Mouse (Mus musculus): ENCODE measurements around the gene Adprhl1. TPM values are rescaled to one million over a fixed set of nuclear protein-coding genes. Genes with fewer than 3 reads are reported as not detected.

Gene Adprhl1
- polyA plus RNA-seq, 1 experiment: not detected

- Histone ChIP-seq H3K27me3 (ENCODE audit: control insufficient read depth, insufficient read depth, low read length) (no peaks in the 10 kb centered on the region), H3K4me3 (ENCODE audit: control insufficient read depth, low read depth, low read length) (no peak overlapping the region), H3K27ac (ENCODE audit: control insufficient read depth, insufficient read depth, low read depth, low read length) (peak overlapping the region; percentile 18; the same call in 1 of the 2 replicates), H3K36me3 (ENCODE audit: control insufficient read depth, insufficient read depth, low read length) (no peaks in the 10 kb centered on the region), H3K4me1 (ENCODE audit: control insufficient read depth, insufficient read depth, low read length) (peaks cover 15% of the 10 kb centered on the region)
- no peak for TF ChIP-seq CTCF (IDR thresholded peaks at IDR 0.05; ENCODE audit: control insufficient read depth, insufficient read depth, insufficient replicate concordance, low read depth, low read length)
- TF ChIP-seq POLR2A (IDR thresholded peaks at IDR 0.05; ENCODE audit: control insufficient read depth, low read depth, low read length): no peak
Observed at GRCm38 (mm10) chr8:13204371-13205140, 49.4 kb downstream of the Adprhl1 start.

GRCm38 (mm10) chr8:13203472-13203871 lies 50.5 kb downstream of the Adprhl1 start:
- no peak for TF ChIP-seq CTCF (IDR thresholded peaks at IDR 0.05; ENCODE audit: control insufficient read depth, insufficient read depth, insufficient replicate concordance, low read depth, low read length)
- no peak for TF ChIP-seq POLR2A (IDR thresholded peaks at IDR 0.05; ENCODE audit: control insufficient read depth, low read depth, low read length)
- no peak overlapping the region for H3K4me3 ChIP-seq (ENCODE audit: control insufficient read depth, low read depth, low read length)
- H3K36me3 ChIP-seq (ENCODE audit: control insufficient read depth, insufficient read depth, low read length): no peaks in the 10 kb centered on the region
- no peaks in the 10 kb centered on the region for H3K27me3 ChIP-seq (ENCODE audit: control insufficient read depth, insufficient read depth, low read length)
- H3K27ac ChIP-seq (ENCODE audit: control insufficient read depth, insufficient read depth, low read depth, low read length): no peak overlapping the region
- H3K4me1 ChIP-seq (ENCODE audit: control insufficient read depth, insufficient read depth, low read length): peaks cover 17% of the 10 kb centered on the region

DNA sequence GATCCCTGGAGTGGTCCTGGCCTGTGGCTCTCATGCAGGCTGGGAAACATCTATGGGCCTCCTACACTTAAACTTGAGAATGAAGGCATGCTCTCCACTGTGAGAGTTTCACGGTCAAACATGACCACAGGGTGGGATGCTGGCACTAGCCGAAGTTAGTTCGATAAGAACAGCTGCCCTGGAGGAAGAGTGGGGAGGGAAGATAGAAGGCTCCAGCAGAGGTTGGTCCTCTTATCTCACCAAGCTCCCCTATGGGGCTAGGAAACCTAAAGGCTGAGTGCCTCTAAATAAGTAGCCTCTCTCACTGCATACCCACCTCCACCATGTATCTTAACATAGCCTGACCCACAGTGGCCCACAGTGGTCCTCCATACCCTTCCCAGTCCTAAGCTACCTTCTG lies 51.2 kb downstream of the Adprhl1 start:
- H3K4me1 ChIP-seq (ENCODE audit: control insufficient read depth, insufficient read depth, low read length): peaks cover 17% of the 10 kb centered on the region
- TF ChIP-seq POLR2A (IDR thresholded peaks at IDR 0.05; ENCODE audit: control insufficient read depth, low read depth, low read length) (no peak), CTCF (IDR thresholded peaks at IDR 0.05; ENCODE audit: control insufficient read depth, insufficient read depth, insufficient replicate concordance, low read depth, low read length) (no peak)
- no peak overlapping the region for H3K27ac ChIP-seq (ENCODE audit: control insufficient read depth, insufficient read depth, low read depth, low read length)
- no peaks in the 10 kb centered on the region for H3K27me3 ChIP-seq (ENCODE audit: control insufficient read depth, insufficient read depth, low read length)
- H3K36me3 ChIP-seq (ENCODE audit: control insufficient read depth, insufficient read depth, low read length): no peaks in the 10 kb centered on the region
- no peak overlapping the region for H3K4me3 ChIP-seq (ENCODE audit: control insufficient read depth, low read depth, low read length)

DNA sequence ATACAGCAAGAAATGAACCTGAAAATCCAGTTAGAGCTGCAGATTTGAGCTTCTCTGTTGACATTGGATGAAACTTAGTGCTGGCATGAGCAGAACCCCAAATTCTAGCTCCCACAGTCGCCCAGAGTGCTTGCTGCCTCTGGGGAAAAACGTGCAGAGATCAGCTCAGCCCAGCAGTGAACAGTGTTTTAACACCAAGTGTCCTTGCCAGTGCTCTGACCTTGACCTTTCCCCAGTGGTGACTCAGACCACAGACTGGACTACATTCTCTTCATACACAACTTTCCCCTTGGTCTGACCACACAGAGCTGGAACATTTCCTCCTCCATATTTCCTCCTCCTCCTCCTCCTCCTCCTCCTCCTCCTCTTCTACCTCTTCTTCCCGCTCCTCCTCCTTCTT lies 51.9 kb downstream of the Adprhl1 start:
- TF ChIP-seq POLR2A (IDR thresholded peaks at IDR 0.05; ENCODE audit: control insufficient read depth, low read depth, low read length) (no peak), CTCF (IDR thresholded peaks at IDR 0.05; ENCODE audit: control insufficient read depth, insufficient read depth, insufficient replicate concordance, low read depth, low read length) (no peak)
- Histone ChIP-seq H3K36me3 (ENCODE audit: control insufficient read depth, insufficient read depth, low read length) (no peaks in the 10 kb centered on the region), H3K4me1 (ENCODE audit: control insufficient read depth, insufficient read depth, low read length) (peaks cover 17% of the 10 kb centered on the region), H3K4me3 (ENCODE audit: control insufficient read depth, low read depth, low read length) (no peak overlapping the region), H3K27ac (ENCODE audit: control insufficient read depth, insufficient read depth, low read depth, low read length) (no peak overlapping the region), H3K27me3 (ENCODE audit: control insufficient read depth, insufficient read depth, low read length) (no peaks in the 10 kb centered on the region)

DNA sequence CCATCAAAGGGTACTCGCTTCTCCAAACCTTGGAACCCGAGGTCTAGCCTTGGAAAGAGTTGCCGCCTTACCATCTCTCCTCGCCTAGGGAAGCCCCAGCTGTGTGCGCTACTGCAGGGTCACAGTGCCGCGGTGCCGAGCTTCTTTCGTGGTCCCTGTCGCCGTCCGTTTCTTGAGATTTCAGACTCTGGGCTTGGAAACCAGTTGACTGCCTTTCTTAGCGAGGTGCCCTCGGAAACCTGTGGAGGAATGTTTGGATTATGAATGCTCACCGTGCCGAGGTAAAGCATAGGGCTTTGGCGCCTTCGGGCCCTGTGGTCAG lies 53.0 kb downstream of the Adprhl1 start:
- Histone ChIP-seq H3K27me3 (ENCODE audit: control insufficient read depth, insufficient read depth, low read length) (no peaks in the 10 kb centered on the region), H3K27ac (ENCODE audit: control insufficient read depth, insufficient read depth, low read depth, low read length) (no peak overlapping the region), H3K36me3 (ENCODE audit: control insufficient read depth, insufficient read depth, low read length) (no peaks in the 10 kb centered on the region), H3K4me1 (ENCODE audit: control insufficient read depth, insufficient read depth, low read length) (peaks cover 17% of the 10 kb centered on the region), H3K4me3 (ENCODE audit: control insufficient read depth, low read depth, low read length) (peak overlapping the region; percentile 65)
- TF ChIP-seq CTCF (IDR thresholded peaks at IDR 0.05; ENCODE audit: control insufficient read depth, insufficient read depth, insufficient replicate concordance, low read depth, low read length): no peak
- TF ChIP-seq POLR2A (IDR thresholded peaks at IDR 0.05; ENCODE audit: control insufficient read depth, low read depth, low read length): no peak

- TF ChIP-seq CTCF (IDR thresholded peaks at IDR 0.05; ENCODE audit: control insufficient read depth, insufficient read depth, insufficient replicate concordance, low read depth, low read length) (no peak), POLR2A (IDR thresholded peaks at IDR 0.05; ENCODE audit: control insufficient read depth, low read depth, low read length) (no peak)
- Histone ChIP-seq H3K4me3 (ENCODE audit: control insufficient read depth, low read depth, low read length) (peak within 1 kb of the TSS; percentile 87), H3K27me3 (ENCODE audit: control insufficient read depth, insufficient read depth, low read length) (no peaks in the 10 kb centered on the region), H3K27ac (ENCODE audit: control insufficient read depth, insufficient read depth, low read depth, low read length) (no peak within 1 kb of the TSS), H3K36me3 (ENCODE audit: control insufficient read depth, insufficient read depth, low read length) (no peaks in the 10 kb centered on the region), H3K4me1 (ENCODE audit: control insufficient read depth, insufficient read depth, low read length) (peaks cover 17% of the 10 kb centered on the region)
Observed at GRCm38 (mm10) chr8:13200301-13201012, 53.5 kb downstream of the Adprhl1 start, which contains the start of gene Grtp1. Grtp1 (minus strand) TSS chr8:13200620.

GRCm38 (mm10) chr8:13199385-13200061 lies 54.4 kb downstream of the Adprhl1 start:
- H3K27me3 ChIP-seq (ENCODE audit: control insufficient read depth, insufficient read depth, low read length): no peaks in the 10 kb centered on the region
- no peak overlapping the region for H3K27ac ChIP-seq (ENCODE audit: control insufficient read depth, insufficient read depth, low read depth, low read length)
- H3K4me1 ChIP-seq (ENCODE audit: control insufficient read depth, insufficient read depth, low read length): peaks cover 17% of the 10 kb centered on the region
- TF ChIP-seq POLR2A (IDR thresholded peaks at IDR 0.05; ENCODE audit: control insufficient read depth, low read depth, low read length) (no peak), CTCF (IDR thresholded peaks at IDR 0.05; ENCODE audit: control insufficient read depth, insufficient read depth, insufficient replicate concordance, low read depth, low read length) (no peak)
- H3K36me3 ChIP-seq (ENCODE audit: control insufficient read depth, insufficient read depth, low read length): no peaks in the 10 kb centered on the region
- peak overlapping the region; percentile 87; the same call in 1 of the 2 replicates for H3K4me3 ChIP-seq (ENCODE audit: control insufficient read depth, low read depth, low read length)
